Mouse (Mus musculus) hindbrain, embryonic 12.5 days (tissue): ENCODE results near the gene Gm20388. TPM values are rescaled to one million over a fixed set of nuclear protein-coding genes. Genes with fewer than 3 reads are reported as not detected.

ENCODE experiments used
- ATAC-seq: fragments of 200-750 bp; cut with Nextera tagmentation; 2 replicates; pipeline ENCODE4 v1.8.0; 2017; ENCODE audit warnings: moderate TSS enrichment; ENCODE audit not compliant: low FRiP score
- H3K27ac ChIP-seq: fragments of 300-500 bp; sonication (generic); 2 replicates; pipeline ENCODE4 v1.5.1; 2016; ENCODE audit warnings: mild to moderate bottlenecking
- H3K27me3 ChIP-seq: fragments of 300-500 bp; sonication (generic); 2 replicates; pipeline ENCODE4 v1.6.1; 2016; ENCODE audit warnings: mild to moderate bottlenecking
- H3K36me3 ChIP-seq: fragments of 300-500 bp; sonication (generic); 2 replicates; pipeline ENCODE4 v1.6.1; 2016; ENCODE audit warnings: mild to moderate bottlenecking
- H3K4me1 ChIP-seq: fragments of 300-500 bp; sonication (generic); 2 replicates; pipeline ENCODE4 v1.6.1; 2016
- H3K4me2 ChIP-seq: fragments of 300-500 bp; sonication (generic); replicated peaks from 2 replicates; pipeline ENCODE4 v1.6.1; 2016; ENCODE audit warnings: mild to moderate bottlenecking
- H3K4me3 ChIP-seq: fragments of 300-500 bp; sonication (generic); 2 replicates; pipeline ENCODE4 v1.5.1; 2016; ENCODE audit warnings: mild to moderate bottlenecking
- H3K9ac ChIP-seq: fragments of 300-500 bp; sonication (generic); 2 replicates; pipeline ENCODE4 v1.6.1; 2016; ENCODE audit warnings: mild to moderate bottlenecking, moderate library complexity
- H3K9me3 ChIP-seq: fragments of 300-500 bp; sonication (generic); replicated peaks from 2 replicates; pipeline ENCODE4 v1.6.1; 2016; ENCODE audit warnings: mild to moderate bottlenecking
- WGBS: fragments of 180-500 bp; shearing (Covaris S2); methylation state at CpG from one replicate; pipeline ENCODE4 v1.1.7; 2016; 5-methylcytosine and 5-hydroxymethylcytosine counted together
- polyA plus RNA-seq: library from polyadenylated mRNA; unstranded; fragments of >200 nt; fragmentation: Nextera tagmentation; extraction: Ambion mirVana; gene quantifications from 2 replicates; pipeline ENCODE4 v1.2.1, GENCODE M21; 2016

The Gm20388 gene
- polyA plus RNA-seq, 1 experiment from 2014 or later: not detected

- no peaks in the 10 kb centered on the region for H3K27me3 ChIP-seq
- H3K36me3 ChIP-seq: no peaks in the 10 kb centered on the region
- no peak overlapping the region for H3K4me2 ChIP-seq
- peak overlapping the region; percentile 18; the same call in 1 of the 2 replicates for H3K27ac ChIP-seq
- 94% methylated on average over 5 of the region's 5 CpGs for WGBS
- peaks cover 54% of the 10 kb centered on the region for H3K4me1 ChIP-seq
- no peak for ATAC-seq
- no peak overlapping the region for H3K4me3 ChIP-seq
- H3K9me3 ChIP-seq: no peaks in the 10 kb centered on the region
- H3K9ac ChIP-seq: no peak overlapping the region
These were observed 4378.9 kb downstream of the Gm20388 start for GRCm38 (mm10) chr8:124289481-124290050.

- Histone ChIP-seq H3K9me3 (no peaks in the 10 kb centered on the region), H3K36me3 (no peaks in the 10 kb centered on the region), H3K9ac (no peak overlapping the region), H3K27ac (no peak overlapping the region), H3K4me3 (no peak overlapping the region), H3K4me1 (peaks cover 45% of the 10 kb centered on the region), H3K4me2 (no peak overlapping the region), H3K27me3 (no peaks in the 10 kb centered on the region)
- WGBS: 92% methylated on average over 9 of the region's 9 CpGs
- no peak for ATAC-seq
These were observed 4380.5 kb downstream of the Gm20388 start for GRCm38 (mm10) chr8:124290911-124291691.

GRCm38 (mm10) chr8:124291693-124292092 lies 4381.1 kb downstream of the Gm20388 start:
- ATAC-seq: no peak
- no peak overlapping the region for H3K4me3 ChIP-seq
- H3K4me1 ChIP-seq: peaks cover 39% of the 10 kb centered on the region
- no peak overlapping the region for H3K9ac ChIP-seq
- no peak overlapping the region for H3K4me2 ChIP-seq
- WGBS: 84% methylated on average over 5 of the region's 5 CpGs
- H3K9me3 ChIP-seq: no peaks in the 10 kb centered on the region
- H3K27ac ChIP-seq: no peak overlapping the region
- no peaks in the 10 kb centered on the region for H3K27me3 ChIP-seq
- H3K36me3 ChIP-seq: 0 out of 2 replicates have a peak, but pooled peaks cover under 1% of the 10 kb centered on the region

GRCm38 (mm10) chr8:124292965-124293364 lies 4382.3 kb downstream of the Gm20388 start:
- WGBS: 86% methylated on average over 9 of the region's 9 CpGs
- Histone ChIP-seq H3K9ac (no peak overlapping the region), H3K27ac (0 out of 2 replicates have a peak overlapping the region, but pooled peaks have one; percentile 8)

GRCm38 (mm10) chr8:124294425-124294824 lies 4383.8 kb downstream of the Gm20388 start:
- H3K9me3 ChIP-seq: no peaks in the 10 kb centered on the region
- H3K4me1 ChIP-seq: peaks cover 27% of the 10 kb centered on the region
- no peak for ATAC-seq
- H3K4me2 ChIP-seq: no peak overlapping the region
- 69% methylated on average over 6 of the region's 6 CpGs for WGBS
- H3K36me3 ChIP-seq: 0 out of 2 replicates have a peak, but pooled peaks cover 6% of the 10 kb centered on the region
- H3K4me3 ChIP-seq: no peak overlapping the region
- H3K9ac ChIP-seq: no peak overlapping the region
- H3K27me3 ChIP-seq: no peaks in the 10 kb centered on the region
- H3K27ac ChIP-seq: peak overlapping the region; percentile 35; the same call in 1 of the 2 replicates

More at GRCm38 (mm10) chr8:124292965-124293364, 4382.3 kb downstream of the Gm20388 start:
- Histone ChIP-seq H3K4me3 (no peak overlapping the region), H3K9me3 (no peaks in the 10 kb centered on the region), H3K36me3 (0 out of 2 replicates have a peak, but pooled peaks cover 6% of the 10 kb centered on the region), H3K4me1 (peaks cover 27% of the 10 kb centered on the region), H3K4me2 (no peak overlapping the region), H3K27me3 (no peaks in the 10 kb centered on the region)
- no peak for ATAC-seq

- Histone ChIP-seq H3K9ac (no peak overlapping the region), H3K4me3 (no peak overlapping the region), H3K27me3 (no peaks in the 10 kb centered on the region), H3K9me3 (no peaks in the 10 kb centered on the region), H3K4me1 (peaks cover 27% of the 10 kb centered on the region), H3K36me3 (0 out of 2 replicates have a peak, but pooled peaks cover 6% of the 10 kb centered on the region), H3K4me2 (no peak overlapping the region), H3K27ac (peak overlapping the region; percentile 35; the same call in 1 of the 2 replicates)
- WGBS: 72% methylated on average over 10 of the region's 10 CpGs
- no peak for ATAC-seq
These were observed 4384.3 kb downstream of the Gm20388 start for GRCm38 (mm10) chr8:124294900-124295299.

GRCm38 (mm10) chr8:124295357-124295756 lies 4384.7 kb downstream of the Gm20388 start:
- no peak overlapping the region for H3K4me3 ChIP-seq
- peaks cover 27% of the 10 kb centered on the region for H3K4me1 ChIP-seq
- WGBS: 92% methylated on average over 6 of the region's 6 CpGs
- no peak overlapping the region for H3K27ac ChIP-seq
- H3K27me3 ChIP-seq: no peaks in the 10 kb centered on the region
- no peak overlapping the region for H3K4me2 ChIP-seq
- H3K9me3 ChIP-seq: no peaks in the 10 kb centered on the region
- H3K9ac ChIP-seq: no peak overlapping the region
- ATAC-seq: no peak
- H3K36me3 ChIP-seq: 0 out of 2 replicates have a peak, but pooled peaks cover 6% of the 10 kb centered on the region

GRCm38 (mm10) chr8:124301512-124301911 lies 4390.9 kb downstream of the Gm20388 start:
- H3K36me3 ChIP-seq: peaks cover 16% of the 10 kb centered on the region
- H3K9me3 ChIP-seq: no peaks in the 10 kb centered on the region
- H3K4me2 ChIP-seq: no peak overlapping the region
- no peak for ATAC-seq
- no peak overlapping the region for H3K27ac ChIP-seq
- WGBS: 91% methylated on average over 4 of the region's 4 CpGs
- no peak overlapping the region for H3K4me3 ChIP-seq
- H3K4me1 ChIP-seq: peaks cover 19% of the 10 kb centered on the region
- no peak overlapping the region for H3K9ac ChIP-seq
- no peaks in the 10 kb centered on the region for H3K27me3 ChIP-seq

- no peak overlapping the region for H3K4me3 ChIP-seq
- no peak overlapping the region for H3K9ac ChIP-seq
- 71% methylated on average over 7 of the region's 7 CpGs for WGBS
- H3K4me2 ChIP-seq: no peak overlapping the region
- peaks cover 23% of the 10 kb centered on the region for H3K4me1 ChIP-seq
- H3K27ac ChIP-seq: no peak overlapping the region
- H3K27me3 ChIP-seq: no peaks in the 10 kb centered on the region
- peaks cover 17% of the 10 kb centered on the region for H3K36me3 ChIP-seq
- no peaks in the 10 kb centered on the region for H3K9me3 ChIP-seq
- ATAC-seq: no peak
These were observed 4391.4 kb downstream of the Gm20388 start for GRCm38 (mm10) chr8:124301935-124302555.

- 86% methylated on average over 15 of the region's 15 CpGs for whole genome bisulfite sequencing
- Histone ChIP-seq H3K4me2 (no peak overlapping the region), H3K9me3 (no peaks in the 10 kb centered on the region), H3K4me1 (peaks cover 23% of the 10 kb centered on the region), H3K9ac (no peak overlapping the region), H3K4me3 (no peak overlapping the region), H3K27me3 (no peaks in the 10 kb centered on the region), H3K27ac (no peak overlapping the region), H3K36me3 (peaks cover 26% of the 10 kb centered on the region)
- no peak for ATAC-seq
These were observed 4392.7 kb downstream of the Gm20388 start for GRCm38 (mm10) chr8:124303211-124303902.

GRCm38 (mm10) chr8:124304141-124304540 lies 4393.5 kb downstream of the Gm20388 start:
- Histone ChIP-seq H3K27ac (no peak overlapping the region), H3K9ac (no peak overlapping the region), H3K4me1 (peaks cover 25% of the 10 kb centered on the region), H3K27me3 (no peaks in the 10 kb centered on the region), H3K4me3 (no peak overlapping the region), H3K9me3 (no peaks in the 10 kb centered on the region), H3K36me3 (peaks cover 28% of the 10 kb centered on the region), H3K4me2 (no peak overlapping the region)
- 67% methylated on average over 4 of the region's 4 CpGs for WGBS
- no peak for ATAC-seq

GRCm38 (mm10) chr8:124306574-124306973 lies 4395.9 kb downstream of the Gm20388 start:
- Histone ChIP-seq H3K9ac (no peak overlapping the region), H3K36me3 (peaks cover 28% of the 10 kb centered on the region), H3K9me3 (no peaks in the 10 kb centered on the region), H3K27me3 (no peaks in the 10 kb centered on the region), H3K4me1 (peaks cover 30% of the 10 kb centered on the region), H3K4me3 (no peak overlapping the region), H3K4me2 (no peak overlapping the region), H3K27ac (0 out of 2 replicates have a peak overlapping the region, but pooled peaks have one; percentile 26)
- ATAC-seq: no peak
- 64% methylated on average over 7 of the region's 7 CpGs for WGBS
